Mouse (Mus musculus) cerebellum, adult 9-11 months (tissue): ENCODE measurements at regions not wholly inside any gene's neighbourhood (a gene's known extent, or its start where the extent isn't known, plus 50 kb on each side); places are given as distances from the start of the nearest gene placed in this dataset.
"Not testable (repeated sequence)": the region's sequence is repeated elsewhere in the genome, so short reads cannot be mapped to it uniquely, and the experiment has no call there.

Experiments
- DNase-seq: peaks from one replicate; pipeline ENCODE4 v3.0.0; 2022

- no peak for DNase-seq
Measured at GRCm38 (mm10) chr8:126832163-126832978, 113.3 kb downstream of the Tomm20 start.

DNA sequence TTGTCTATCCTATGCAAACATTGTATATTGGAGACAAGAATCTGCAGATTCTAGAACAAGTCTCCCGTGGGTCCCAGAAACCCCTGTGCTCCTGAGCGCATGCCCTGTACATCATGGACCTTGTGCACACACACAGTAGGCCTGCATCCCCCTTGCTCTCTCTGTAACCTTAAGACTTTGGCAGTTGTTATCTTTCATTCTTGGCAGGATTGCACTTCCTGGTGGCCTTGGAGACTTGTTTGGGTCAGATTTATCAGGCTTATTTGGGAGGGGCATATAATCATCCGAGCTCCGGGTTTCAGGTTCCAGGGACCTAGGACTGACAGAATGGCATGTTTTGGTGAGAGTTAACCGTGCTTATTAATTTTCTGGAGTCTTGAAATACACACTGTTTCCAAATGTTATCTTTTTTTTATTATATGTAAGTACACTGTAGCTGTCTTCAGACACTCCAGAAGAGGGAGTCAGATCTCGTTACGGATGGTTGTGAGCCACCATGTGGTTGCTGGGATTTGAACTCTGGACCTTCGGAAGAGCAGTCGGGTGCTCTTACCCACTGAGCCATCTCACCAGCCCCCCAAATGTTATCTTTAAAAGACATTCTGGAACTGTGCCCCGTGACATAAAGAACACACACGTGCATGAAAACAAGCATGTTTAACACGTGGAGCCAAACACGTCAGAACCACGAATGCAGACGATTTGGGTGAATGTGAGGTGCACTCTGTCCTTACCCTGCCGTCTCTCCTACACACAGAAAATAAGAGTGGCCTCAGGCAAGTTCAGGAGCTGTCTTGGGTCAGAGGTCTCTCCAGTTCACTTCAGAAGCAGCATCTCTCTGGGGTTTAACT is 114.1 kb downstream of the Tomm20 start:
- no peak for DNase-seq

DNA sequence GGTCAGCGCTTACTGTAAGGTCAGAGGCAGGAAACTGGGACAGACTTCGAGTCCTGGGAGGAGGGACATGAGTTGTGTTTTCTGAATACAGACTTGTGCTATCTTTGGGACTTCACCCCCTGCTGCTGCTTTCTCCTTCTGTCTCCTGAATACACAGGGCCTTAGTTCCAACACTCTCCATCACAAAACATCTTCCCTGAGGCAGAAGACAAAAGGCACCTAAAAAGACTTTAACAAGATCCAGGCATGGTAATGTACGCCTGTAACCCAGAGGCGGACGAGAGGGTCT is 115.5 kb downstream of the Tomm20 start:
- no peak for DNase-seq

GRCm38 (mm10) chr8:126829376-126830241 is 116.0 kb downstream of the Tomm20 start:
- DNase-seq: no peak

DNA sequence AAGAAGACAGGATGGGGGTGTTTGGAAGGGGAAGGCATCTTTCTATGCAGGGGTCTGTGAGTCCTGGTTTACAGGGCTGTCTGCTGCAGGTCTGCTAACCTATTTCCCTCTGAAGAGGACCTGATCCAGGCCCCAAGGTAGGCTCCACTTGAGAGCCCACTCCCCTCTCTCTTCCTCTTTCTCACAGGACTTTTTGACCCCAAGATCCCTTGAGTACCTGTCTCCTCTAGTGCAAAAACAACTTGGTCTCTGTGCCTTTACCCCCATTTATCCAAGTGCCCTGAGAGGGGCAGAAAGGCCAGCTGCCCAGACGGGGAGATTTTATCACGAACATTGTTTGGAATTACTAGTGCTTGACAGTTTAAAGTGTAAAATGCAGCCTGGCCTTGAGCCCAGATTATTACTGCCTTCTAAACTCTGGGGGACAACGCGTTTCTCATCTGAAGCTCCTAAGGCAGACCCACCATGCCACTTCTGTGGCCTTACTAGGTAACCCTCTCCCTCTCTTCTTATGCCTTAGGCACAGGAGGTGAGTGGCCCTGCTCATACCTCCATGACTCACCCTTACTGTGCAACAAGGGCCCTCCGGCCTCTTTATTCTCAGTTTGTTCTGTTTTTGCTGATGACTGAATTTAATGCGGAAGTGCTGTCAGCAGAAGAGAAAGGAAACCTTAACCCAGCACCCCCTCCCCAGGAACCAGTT is 117.8 kb downstream of the Tomm20 start:
- no peak for DNase-seq

DNA sequence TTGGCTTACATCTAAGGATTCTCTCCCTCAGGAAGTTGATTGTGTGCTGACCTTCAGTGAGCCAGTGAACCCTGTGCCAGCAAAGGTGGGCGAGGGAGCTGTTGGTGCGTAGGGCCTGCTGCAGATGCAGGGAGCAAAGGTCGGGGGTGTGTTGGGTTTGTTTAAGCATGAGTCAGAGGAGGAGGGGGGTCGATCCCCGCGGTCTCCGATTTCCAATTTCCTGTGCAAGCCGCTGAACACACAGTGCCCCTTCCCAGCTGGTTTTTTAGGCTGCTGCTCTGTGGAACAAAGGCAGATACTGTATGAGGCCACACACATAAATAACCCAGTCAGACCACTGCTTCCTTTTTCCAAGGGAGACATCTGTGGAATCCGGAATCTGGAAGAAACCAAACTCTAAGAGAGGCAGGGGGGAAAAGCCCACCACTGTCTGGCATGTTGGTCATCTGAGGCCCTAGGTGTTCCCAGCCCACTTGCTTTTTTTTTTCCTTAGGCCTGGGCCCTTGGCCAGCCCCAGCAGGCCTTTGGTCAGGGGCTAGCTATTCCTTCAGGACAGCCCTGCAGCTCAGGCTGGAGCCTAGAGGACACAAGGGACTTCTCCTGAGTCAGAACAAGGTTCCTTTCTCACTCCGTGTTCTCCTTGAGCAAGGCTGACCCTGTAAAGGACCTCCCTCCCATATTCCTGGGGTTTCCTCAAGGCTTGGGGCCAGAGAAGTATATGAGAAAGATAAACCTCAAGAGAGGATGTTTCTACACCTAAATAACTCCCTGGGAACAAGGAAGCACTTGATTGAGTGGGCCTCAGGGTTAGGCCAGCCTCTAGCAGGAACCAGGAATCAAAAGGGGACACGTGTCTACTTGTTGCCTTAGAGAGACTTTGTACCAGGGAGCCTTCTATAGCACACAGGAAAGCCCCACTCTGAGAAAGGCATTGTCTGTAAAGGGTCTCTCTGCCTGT is 119.0 kb downstream of the Tomm20 start:
- no peak for DNase-seq

- DNase-seq: no peak
Measured at GRCm38 (mm10) chr8:126825877-126826276, 119.8 kb downstream of the Tomm20 start.

DNA sequence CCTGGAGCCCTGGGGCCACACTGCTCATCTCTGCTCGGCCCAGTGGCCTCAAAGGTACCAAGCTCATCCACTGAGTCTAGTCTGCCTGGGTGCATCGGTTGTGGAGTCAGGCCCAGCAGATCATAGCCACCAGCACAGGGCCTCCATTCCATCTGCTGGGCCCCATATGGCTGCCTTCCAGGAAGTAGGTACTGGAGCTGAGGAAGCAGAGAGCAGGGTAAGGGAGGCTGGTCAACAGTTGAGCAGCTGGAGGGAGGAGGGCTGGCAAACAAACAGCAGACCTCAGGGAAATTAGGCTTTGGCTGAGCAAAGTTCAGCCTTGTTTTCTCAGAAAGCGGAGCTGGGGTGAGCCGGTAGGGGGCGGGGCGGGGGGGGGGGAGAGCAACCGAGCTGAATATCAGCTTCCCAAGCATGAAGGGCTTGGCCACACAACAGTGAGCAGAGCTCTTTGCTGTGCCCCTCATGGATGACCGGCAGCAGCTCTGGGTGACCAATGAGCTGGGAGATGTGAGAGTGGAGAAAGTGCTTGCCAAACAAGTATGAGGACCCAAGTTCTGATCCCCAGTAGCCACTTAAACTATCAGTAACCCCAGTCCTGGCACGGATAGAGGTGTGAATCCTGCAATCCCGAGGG is 121.0 kb downstream of the Tomm20 start:
- no peak for DNase-seq

DNA sequence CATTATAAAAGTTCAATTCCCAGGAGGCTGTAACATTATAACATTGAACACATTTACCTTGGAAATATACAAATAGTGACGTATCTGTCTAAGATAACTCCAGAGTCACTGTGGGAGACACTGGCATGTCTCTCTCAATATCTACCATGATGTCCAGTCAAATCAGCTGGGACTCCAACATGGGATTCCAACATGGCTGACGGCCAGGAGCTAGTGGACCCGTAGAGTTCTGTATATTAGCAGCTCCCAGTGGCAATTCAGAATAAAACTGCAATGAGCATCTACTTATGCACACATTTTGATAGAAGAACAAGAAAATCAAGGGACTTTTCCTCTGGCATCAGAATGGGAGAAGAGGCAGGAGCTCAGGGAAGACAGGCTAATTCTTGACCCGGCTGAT is 123.4 kb downstream of the Tomm20 start:
- DNase-seq: no peak

GRCm38 (mm10) chr8:126821279-126821678 is 124.4 kb downstream of the Tomm20 start:
- DNase-seq: no peak

GRCm38 (mm10) chr8:126820502-126820901 is 125.1 kb downstream of the Tomm20 start:
- no peak for DNase-seq

GRCm38 (mm10) chr8:126819261-126819660 is 126.4 kb downstream of the Tomm20 start:
- no peak for DNase-seq

GRCm38 (mm10) chr8:126816155-126816554 is 129.5 kb downstream of the Tomm20 start:
- DNase-seq: no peak

DNA sequence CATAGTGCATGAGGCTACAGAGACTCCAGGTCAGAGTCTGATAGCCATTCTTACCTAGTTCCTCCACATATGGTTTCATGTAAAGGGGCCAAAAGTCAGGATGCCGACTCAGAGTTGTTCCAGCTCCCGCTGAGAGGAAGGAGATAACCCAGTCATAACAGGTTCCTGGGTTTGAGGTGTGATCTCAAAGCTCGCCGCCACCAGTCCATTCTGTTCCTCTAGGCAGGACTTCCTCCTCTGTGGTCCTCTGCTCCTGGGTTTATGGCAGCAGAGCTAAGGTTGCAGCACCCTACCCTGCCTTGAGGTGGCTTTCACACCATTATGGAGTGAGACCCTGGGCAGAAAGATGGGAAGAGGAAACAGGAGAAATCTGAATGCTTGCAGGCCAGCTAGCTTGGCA is 131.2 kb downstream of the Tomm20 start:
- DNase-seq: no peak

DNA sequence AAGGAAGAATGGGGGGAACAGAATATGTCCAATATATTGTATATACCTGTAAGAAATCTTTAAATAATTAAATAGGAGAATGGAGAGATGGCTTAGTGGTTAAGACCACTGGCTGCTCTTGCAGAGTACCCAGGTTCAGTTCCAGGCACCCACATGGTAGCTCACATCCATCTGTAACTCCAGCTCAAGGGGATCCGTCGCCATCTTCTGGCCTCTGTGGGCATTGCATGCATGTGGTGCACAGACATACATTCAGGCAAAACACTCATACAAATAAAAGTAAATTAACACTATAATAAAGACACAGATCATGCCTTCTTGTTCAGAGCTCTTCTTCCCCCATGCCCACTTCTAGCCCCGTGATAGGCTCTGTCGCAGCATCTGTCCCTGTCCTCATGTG is 132.0 kb downstream of the Tomm20 start:
- DNase-seq: no peak

GRCm38 (mm10) chr8:126812777-126813176 is 132.9 kb downstream of the Tomm20 start:
- no peak for DNase-seq

- not testable (repeated sequence) for DNase-seq
Measured at GRCm38 (mm10) chr8:126811358-126811757, 134.3 kb downstream of the Tomm20 start.

GRCm38 (mm10) chr8:126810516-126810915 is 135.1 kb downstream of the Tomm20 start:
- no peak for DNase-seq

- DNase-seq: no peak
Measured at GRCm38 (mm10) chr8:126809321-126809720, 136.3 kb downstream of the Tomm20 start.

GRCm38 (mm10) chr8:126808496-126808895 is 137.1 kb downstream of the Tomm20 start:
- no peak for DNase-seq
